Mouse (Mus musculus) hindbrain, embryonic 12.5 days (tissue): Measurements from ENCODE around the gene Ap1m2. TPM values are rescaled to one million over a fixed set of nuclear protein-coding genes. Genes with fewer than 3 reads are reported as not detected.
"Not testable (repeated sequence)": the region's sequence is repeated elsewhere in the genome, so short reads cannot be mapped to it uniquely, and the experiment has no call there.

Source experiments
- ATAC-seq: fragments of 200-750 bp; cut with Nextera tagmentation; 2 replicates; pipeline ENCODE4 v1.8.0; 2017; ENCODE audit warnings: moderate TSS enrichment; ENCODE audit not compliant: low FRiP score
- H3K27ac ChIP-seq: fragments of 300-500 bp; sonication (generic); 2 replicates; pipeline ENCODE4 v1.5.1; 2016; ENCODE audit warnings: mild to moderate bottlenecking
- H3K27me3 ChIP-seq: fragments of 300-500 bp; sonication (generic); 2 replicates; pipeline ENCODE4 v1.6.1; 2016; ENCODE audit warnings: mild to moderate bottlenecking
- H3K36me3 ChIP-seq: fragments of 300-500 bp; sonication (generic); 2 replicates; pipeline ENCODE4 v1.6.1; 2016; ENCODE audit warnings: mild to moderate bottlenecking
- H3K4me1 ChIP-seq: fragments of 300-500 bp; sonication (generic); 2 replicates; pipeline ENCODE4 v1.6.1; 2016
- H3K4me2 ChIP-seq: fragments of 300-500 bp; sonication (generic); replicated peaks from 2 replicates; pipeline ENCODE4 v1.6.1; 2016; ENCODE audit warnings: mild to moderate bottlenecking
- H3K4me3 ChIP-seq: fragments of 300-500 bp; sonication (generic); 2 replicates; pipeline ENCODE4 v1.5.1; 2016; ENCODE audit warnings: mild to moderate bottlenecking
- H3K9ac ChIP-seq: fragments of 300-500 bp; sonication (generic); 2 replicates; pipeline ENCODE4 v1.6.1; 2016; ENCODE audit warnings: mild to moderate bottlenecking, moderate library complexity
- H3K9me3 ChIP-seq: fragments of 300-500 bp; sonication (generic); replicated peaks from 2 replicates; pipeline ENCODE4 v1.6.1; 2016; ENCODE audit warnings: mild to moderate bottlenecking
- WGBS: fragments of 180-500 bp; shearing (Covaris S2); methylation state at CpG from one replicate; pipeline ENCODE4 v1.1.7; 2016; 5-methylcytosine and 5-hydroxymethylcytosine counted together
- polyA plus RNA-seq: library from polyadenylated mRNA; unstranded; fragments of >200 nt; fragmentation: Nextera tagmentation; extraction: Ambion mirVana; gene quantifications from 2 replicates; pipeline ENCODE4 v1.2.1, GENCODE M21; 2016

Ap1m2 gene
- polyA plus RNA-seq, 1 experiment from 2014 or later: 7.6 TPM

DNA sequence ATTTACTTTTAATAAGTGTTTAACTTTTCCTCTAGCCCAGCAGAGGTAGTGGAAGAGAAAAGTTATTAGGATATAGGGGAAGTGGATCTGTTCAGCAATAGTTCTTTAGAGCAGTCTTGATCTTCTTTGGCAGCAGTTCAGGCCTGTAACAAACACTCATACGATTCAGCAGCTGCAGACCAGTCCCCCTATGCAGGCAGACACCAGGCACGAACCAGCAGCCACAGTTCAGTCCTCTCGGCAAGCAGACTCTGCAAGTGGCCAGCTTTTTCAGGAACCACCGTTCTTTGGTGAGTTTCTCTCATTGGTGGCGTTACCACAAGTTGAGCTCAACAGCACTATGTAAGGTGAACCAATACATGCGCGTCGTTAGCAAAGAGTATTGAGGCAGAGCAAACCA is 24.4 kb upstream of the Ap1m2 start:
- WGBS: 82% methylated on average over 8 of the region's 8 CpGs
- Histone ChIP-seq H3K9me3 (no peaks in the 10 kb centered on the region), H3K4me1 (peaks cover 21% of the 10 kb centered on the region), H3K4me2 (no peak overlapping the region), H3K36me3 (peaks cover 8% of the 10 kb centered on the region), H3K27ac (no peak overlapping the region), H3K27me3 (no peaks in the 10 kb centered on the region), H3K9ac (no peak overlapping the region), H3K4me3 (no peak overlapping the region)
- ATAC-seq: no peak

DNA sequence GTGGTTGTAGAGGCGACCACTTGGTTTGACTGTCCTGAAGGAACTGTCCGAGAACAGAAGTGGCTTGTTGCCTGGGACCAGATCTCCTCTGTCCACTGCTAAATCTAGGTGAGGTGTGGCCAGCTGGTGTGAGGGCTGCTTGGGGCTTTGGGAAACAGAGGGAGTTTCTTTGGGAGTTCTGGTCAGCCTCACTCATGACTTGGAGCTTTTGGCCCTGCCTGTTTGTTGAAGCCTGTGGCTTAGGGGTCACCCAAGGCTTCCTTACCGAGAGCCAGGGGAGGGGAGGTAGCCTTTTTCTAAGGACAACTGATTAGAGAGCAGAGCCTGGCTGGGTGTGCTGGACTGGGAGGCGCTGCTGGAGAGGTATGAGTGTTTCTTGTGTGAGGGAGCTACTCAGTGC is 23.3 kb upstream of the Ap1m2 start:
- 84% methylated on average over 4 of the region's 4 CpGs for WGBS
- peaks cover 5% of the 10 kb centered on the region for H3K36me3 ChIP-seq
- ATAC-seq: no peak

DNA sequence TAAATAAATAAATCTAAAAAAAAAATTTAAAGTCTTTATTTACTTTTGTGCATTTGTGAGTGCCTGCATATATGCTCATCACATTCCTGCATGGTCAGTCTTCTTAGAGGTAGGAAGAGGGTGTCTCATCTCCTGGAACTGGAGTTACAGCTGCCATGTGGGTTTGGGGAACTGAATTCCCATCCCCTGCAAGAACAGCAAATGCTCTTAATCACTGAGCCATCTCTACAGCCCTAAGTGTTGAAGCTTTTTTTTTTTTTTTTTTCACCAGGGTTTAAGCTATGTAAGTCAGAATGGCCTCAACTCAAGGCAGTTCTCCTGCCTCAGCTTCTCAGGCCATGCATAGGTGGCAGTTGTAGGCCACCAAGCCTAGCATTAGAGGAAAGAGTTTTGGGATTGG is 22.6 kb upstream of the Ap1m2 start:
- Histone ChIP-seq H3K4me3 (no peak overlapping the region), H3K36me3 (peaks cover 2% of the 10 kb centered on the region), H3K9ac (no peak overlapping the region), H3K4me1 (peaks cover 24% of the 10 kb centered on the region), H3K27ac (no peak overlapping the region), H3K27me3 (no peaks in the 10 kb centered on the region), H3K9me3 (no peaks in the 10 kb centered on the region), H3K4me2 (no peak overlapping the region)
- no peak for ATAC-seq

More for the DNA sequence above, 23.3 kb upstream of the Ap1m2 start:
- Histone ChIP-seq H3K27me3 (no peaks in the 10 kb centered on the region), H3K9ac (no peak overlapping the region), H3K27ac (no peak overlapping the region), H3K4me2 (no peak overlapping the region), H3K4me1 (peaks cover 23% of the 10 kb centered on the region), H3K9me3 (no peaks in the 10 kb centered on the region), H3K4me3 (no peak overlapping the region)

DNA sequence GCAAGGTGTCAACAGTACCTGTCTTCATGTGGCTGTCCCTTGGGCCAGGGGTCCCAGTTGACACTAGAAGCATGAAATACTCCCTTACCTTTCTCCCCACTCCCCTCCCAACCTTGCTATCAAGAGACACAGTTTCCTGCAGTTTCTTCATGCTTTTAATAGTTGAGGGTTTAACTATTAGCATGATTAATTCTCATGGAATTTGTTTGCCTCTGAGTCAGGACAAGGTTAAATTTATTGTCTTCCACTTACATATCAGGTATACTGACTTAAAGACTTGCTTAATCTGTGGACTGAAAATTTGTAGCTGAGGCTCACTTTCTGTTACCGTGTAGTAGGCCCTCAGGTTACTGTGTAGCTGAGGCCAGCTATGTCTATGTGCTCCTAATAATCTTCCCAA is 21.4 kb upstream of the Ap1m2 start:
- Histone ChIP-seq H3K4me2 (no peak overlapping the region), H3K4me3 (no peak overlapping the region), H3K27me3 (no peaks in the 10 kb centered on the region), H3K27ac (no peak overlapping the region), H3K9me3 (no peaks in the 10 kb centered on the region), H3K4me1 (peaks cover 25% of the 10 kb centered on the region), H3K9ac (no peak overlapping the region), H3K36me3 (no peaks in the 10 kb centered on the region; the same call in 1 of the 2 replicates)
- WGBS: 90% methylated on average over 1 of the region's 1 CpGs
- ATAC-seq: no peak

DNA sequence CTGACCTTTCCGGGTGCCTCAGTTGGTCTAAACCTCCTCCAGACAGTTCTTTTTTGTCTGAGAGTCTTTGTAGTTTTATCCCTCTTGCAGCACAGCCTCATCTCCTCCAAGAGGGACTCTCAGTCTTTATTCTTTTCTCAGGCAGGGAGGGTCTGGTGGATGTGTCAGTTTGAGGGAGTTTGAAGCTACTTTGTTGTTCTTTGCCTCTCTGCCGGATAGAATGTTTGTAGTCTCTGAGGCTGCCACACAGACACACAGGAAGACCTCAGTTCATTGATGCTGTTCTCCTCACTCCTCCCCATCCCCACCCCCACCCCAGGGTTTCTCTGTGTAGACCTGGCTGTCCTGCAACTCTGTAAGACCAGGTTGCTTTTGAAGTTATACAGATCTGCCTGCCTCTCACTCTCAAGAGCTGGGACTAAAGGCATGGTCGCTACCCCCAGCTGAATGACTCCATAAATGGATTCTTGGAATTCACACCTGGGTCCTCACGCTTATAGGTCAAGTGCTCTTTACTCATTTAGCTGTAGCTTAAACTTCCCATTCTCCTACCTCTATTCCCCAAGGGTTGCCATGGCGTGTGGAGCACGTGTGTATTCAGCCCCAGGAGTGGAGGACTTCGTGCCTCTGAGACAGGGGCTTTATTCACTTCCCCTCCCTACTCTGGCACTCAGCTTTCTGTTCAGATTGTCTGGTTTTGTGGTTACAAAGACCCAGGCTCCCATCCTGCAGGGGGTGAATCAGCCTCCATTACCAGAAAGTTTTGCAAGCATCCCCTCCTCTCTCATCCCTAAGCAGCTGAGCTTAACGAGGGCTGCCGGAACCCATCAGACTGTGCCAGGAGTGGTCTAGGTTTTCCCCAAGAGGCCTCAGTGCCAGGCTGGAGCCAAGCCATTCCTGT is 20.3 kb upstream of the Ap1m2 start:
- peak overlapping the region; percentile 8; the same call in 1 of the 2 replicates for H3K27ac ChIP-seq
- H3K4me3 ChIP-seq: no peak overlapping the region
- no peaks in the 10 kb centered on the region for H3K36me3 ChIP-seq
- no peak overlapping the region for H3K9ac ChIP-seq
- H3K4me2 ChIP-seq: no peak overlapping the region
- H3K27me3 ChIP-seq: no peaks in the 10 kb centered on the region
- no peaks in the 10 kb centered on the region for H3K9me3 ChIP-seq
- H3K4me1 ChIP-seq: peaks cover 19% of the 10 kb centered on the region
- ATAC-seq: no peak
- 33% methylated on average over 9 of the region's 9 CpGs for WGBS

DNA sequence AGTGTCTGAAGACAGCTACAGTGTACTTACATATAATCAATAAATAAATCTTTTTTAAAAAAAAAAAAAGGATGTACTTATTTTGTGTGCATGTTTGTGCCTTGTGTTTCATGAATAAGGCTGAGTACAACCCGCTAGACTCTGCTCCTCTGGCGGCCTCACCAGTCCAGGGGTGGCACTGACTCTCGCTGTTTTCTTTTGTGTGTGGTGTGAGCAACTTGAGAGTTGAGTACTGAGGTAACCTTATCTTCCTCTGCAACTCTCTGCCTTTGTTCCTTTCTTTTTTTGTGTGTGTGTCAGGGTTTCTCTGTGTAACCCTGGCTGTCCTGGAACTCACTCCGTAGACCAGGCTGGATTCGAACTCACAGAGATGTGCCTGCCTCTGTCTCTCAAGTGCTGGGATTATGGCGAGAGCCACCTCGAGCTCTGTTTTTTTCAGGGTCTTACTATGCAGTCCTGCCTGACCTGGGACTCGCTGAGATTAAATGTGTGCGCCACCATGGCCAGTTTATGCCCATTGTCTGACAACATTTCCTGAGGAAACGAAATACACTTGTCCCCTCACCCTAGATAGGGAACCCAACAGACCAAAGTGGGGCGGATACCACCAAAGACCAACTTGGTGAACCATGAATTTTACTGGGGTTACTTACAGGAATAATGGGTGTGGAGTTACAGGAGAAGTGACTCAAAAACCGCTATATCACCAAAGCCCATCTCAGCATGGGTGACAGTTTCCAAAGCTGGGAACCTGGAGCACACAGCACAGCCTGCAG is 19.4 kb upstream of the Ap1m2 start:
- no peaks in the 10 kb centered on the region for H3K36me3 ChIP-seq
- ATAC-seq: no peak
- no peaks in the 10 kb centered on the region for H3K27me3 ChIP-seq
- WGBS: 84% methylated on average over 12 of the region's 12 CpGs
- H3K4me1 ChIP-seq: peaks cover 18% of the 10 kb centered on the region
- H3K9ac ChIP-seq: no peak overlapping the region
- H3K4me2 ChIP-seq: no peak overlapping the region
- H3K9me3 ChIP-seq: no peaks in the 10 kb centered on the region
- no peak overlapping the region for H3K27ac ChIP-seq
- no peak overlapping the region for H3K4me3 ChIP-seq

DNA sequence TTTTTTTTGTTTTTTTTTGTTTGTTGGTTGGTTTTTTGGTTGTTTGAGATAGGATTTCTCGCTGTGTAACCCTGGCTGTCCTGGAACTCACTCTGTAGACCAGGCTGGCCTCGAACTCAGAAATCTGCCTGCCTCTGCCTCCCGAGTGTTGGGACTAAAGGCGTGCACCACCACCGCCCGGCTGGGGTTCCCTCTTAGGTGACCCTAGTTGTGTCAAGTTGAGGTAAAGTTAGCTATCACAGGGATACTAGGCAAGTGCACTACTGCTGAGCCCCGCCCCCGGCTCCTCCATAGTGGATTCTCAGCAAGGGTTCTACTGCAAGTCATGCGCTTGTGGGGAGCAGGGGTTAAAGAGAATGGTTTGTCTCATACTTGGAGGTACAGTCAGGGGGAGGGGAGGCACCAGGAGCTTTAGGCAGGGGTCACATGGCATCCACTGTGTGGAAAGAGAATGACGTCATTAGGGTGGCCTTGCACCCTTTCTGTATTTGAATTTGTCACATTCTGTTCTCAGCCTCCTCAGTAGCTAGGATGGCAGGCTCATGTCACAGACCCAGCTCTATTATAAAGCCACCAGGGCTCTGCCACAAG is 17.7 kb upstream of the Ap1m2 start:
- Histone ChIP-seq H3K9ac (no peak overlapping the region), H3K27ac (no peak overlapping the region)
- 85% methylated on average over 10 of the region's 10 CpGs for WGBS

DNA sequence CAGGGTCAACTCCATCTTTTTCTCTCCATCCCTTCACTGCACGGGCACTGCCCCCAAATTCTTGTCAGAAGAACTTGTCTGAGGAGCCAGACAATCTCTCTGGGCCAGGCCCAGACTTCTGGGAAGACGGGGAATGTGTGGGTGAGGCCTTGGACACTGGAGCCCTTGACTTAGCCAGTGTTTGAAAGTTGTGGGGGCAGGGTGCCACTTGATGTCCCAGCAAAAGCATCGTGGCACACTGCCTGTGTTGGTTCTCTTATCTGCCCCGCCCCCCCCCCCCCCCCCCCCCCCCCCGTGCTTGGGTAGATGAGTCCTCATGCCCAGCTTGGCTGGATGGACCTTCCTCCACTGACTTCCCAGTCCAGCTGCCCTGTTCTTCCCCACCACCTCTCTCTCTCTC is 16.9 kb upstream of the Ap1m2 start:
- no peaks in the 10 kb centered on the region for H3K9me3 ChIP-seq
- no peaks in the 10 kb centered on the region for H3K27me3 ChIP-seq
- no peak for ATAC-seq
- WGBS: 88% methylated on average over 3 of the region's 5 CpGs
- no peak overlapping the region for H3K4me2 ChIP-seq
- no peak overlapping the region for H3K9ac ChIP-seq
- no peak overlapping the region for H3K27ac ChIP-seq
- H3K36me3 ChIP-seq: no peaks in the 10 kb centered on the region; the same call in 1 of the 2 replicates
- H3K4me1 ChIP-seq: peaks cover 18% of the 10 kb centered on the region
- no peak overlapping the region for H3K4me3 ChIP-seq

More for the DNA sequence above, 17.7 kb upstream of the Ap1m2 start:
- Histone ChIP-seq H3K9me3 (no peaks in the 10 kb centered on the region), H3K27me3 (no peaks in the 10 kb centered on the region), H3K4me1 (peaks cover 18% of the 10 kb centered on the region), H3K36me3 (no peaks in the 10 kb centered on the region; the same call in 1 of the 2 replicates), H3K4me3 (no peak overlapping the region), H3K4me2 (no peak overlapping the region)
- ATAC-seq: no peak

DNA sequence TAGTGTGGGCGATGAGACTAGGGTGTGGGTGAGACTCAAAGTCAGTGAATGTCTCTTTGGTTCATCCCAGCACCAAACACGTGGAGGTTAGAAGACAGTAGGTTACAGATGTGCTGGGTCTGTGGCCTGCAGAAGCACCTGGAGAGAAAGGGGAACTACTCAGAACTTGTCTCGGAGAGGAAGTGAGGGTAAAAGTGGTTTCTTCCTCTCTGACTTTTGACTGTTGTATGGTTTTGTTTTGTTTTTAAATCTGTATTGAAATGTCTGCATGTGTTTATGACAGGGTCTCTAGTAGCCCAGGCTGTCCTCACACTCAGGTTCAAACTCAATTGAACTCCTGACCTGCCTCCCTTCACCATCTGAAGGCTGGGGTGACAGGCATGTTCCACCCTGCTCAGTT is 15.9 kb upstream of the Ap1m2 start:
- Histone ChIP-seq H3K27ac (no peak overlapping the region), H3K4me3 (no peak overlapping the region), H3K27me3 (no peaks in the 10 kb centered on the region), H3K9me3 (no peaks in the 10 kb centered on the region), H3K4me2 (no peak overlapping the region), H3K4me1 (peaks cover 18% of the 10 kb centered on the region), H3K36me3 (no peaks in the 10 kb centered on the region; the same call in 1 of the 2 replicates), H3K9ac (no peak overlapping the region)
- ATAC-seq: no peak
- WGBS: 80% methylated on average over 3 of the region's 3 CpGs

DNA sequence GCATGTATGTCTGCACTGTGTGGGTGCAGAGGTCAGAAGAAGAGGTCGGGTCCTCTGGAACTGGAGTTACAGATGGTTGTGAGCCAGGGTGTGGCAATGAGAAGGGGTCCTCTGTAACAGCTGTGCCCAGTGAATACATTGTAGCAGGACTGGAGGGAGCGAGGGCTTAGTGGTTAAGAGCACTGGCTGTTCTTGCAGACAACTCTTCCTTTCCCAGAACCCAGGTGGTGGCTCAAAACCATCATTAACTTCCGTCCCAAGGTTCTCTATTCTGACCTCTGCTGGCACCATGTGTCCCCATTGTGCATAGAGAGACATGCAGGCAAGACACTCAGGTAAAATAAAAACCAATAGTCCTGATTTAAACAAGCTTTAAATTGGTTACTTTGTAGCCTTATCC is 15.4 kb upstream of the Ap1m2 start:
- H3K4me3 ChIP-seq: no peak overlapping the region
- H3K4me2 ChIP-seq: no peak overlapping the region
- no peak overlapping the region for H3K27ac ChIP-seq
- no peaks in the 10 kb centered on the region for H3K27me3 ChIP-seq
- no peaks in the 10 kb centered on the region; the same call in 1 of the 2 replicates for H3K36me3 ChIP-seq
- WGBS: 76% methylated on average over 3 of the region's 3 CpGs
- H3K9ac ChIP-seq: no peak overlapping the region
- no peak for ATAC-seq
- no peaks in the 10 kb centered on the region for H3K9me3 ChIP-seq
- peaks cover 13% of the 10 kb centered on the region for H3K4me1 ChIP-seq

DNA sequence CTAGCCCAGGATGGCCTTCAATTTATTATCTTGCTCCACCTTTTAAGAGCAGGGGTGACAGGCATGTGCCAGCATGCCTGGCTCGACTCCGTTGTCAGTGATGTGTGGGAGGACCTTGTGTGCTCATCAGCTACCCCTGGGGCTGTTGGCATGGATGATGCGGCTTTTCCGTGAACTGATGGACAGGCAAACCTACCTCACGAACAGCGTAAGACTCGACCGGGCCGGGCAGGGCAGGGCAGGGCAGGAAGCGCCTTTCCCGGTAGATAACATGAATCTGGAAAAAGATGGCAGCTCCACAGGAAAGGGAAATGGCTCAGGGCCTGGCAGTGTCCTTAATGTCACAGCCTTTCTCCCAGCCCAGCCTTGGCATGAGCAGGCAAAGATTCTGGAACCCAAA is 12.1 kb upstream of the Ap1m2 start:
- Histone ChIP-seq H3K27ac (no peak overlapping the region), H3K9ac (no peak overlapping the region), H3K4me3 (no peak overlapping the region), H3K27me3 (no peaks in the 10 kb centered on the region), H3K4me2 (no peak overlapping the region), H3K4me1 (peaks cover 15% of the 10 kb centered on the region), H3K9me3 (no peaks in the 10 kb centered on the region), H3K36me3 (no peaks in the 10 kb centered on the region; the same call in 1 of the 2 replicates)
- 97% methylated on average over 11 of the region's 11 CpGs for WGBS
- ATAC-seq: no peak

DNA sequence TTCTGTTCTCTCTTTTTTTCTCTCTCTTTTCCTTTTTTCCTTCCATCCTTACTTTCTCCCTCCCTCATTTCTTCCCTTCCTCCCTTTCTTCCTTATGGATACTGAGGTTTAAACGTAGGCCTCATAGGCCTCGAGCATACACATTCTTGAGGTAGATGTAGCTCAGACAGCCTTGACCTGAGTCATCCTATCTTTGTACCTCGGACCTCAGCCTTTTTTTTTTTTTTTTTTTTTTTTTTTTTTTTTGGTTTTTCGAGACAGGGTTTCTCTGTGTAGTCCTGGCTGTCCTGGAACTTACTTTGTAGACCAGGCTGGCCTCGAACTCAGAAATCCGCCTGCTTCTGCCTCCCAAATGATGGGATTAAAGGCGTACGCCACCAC is 10.8 kb upstream of the Ap1m2 start:
- H3K9me3 ChIP-seq, H3K27ac ChIP-seq, H3K4me2 ChIP-seq, H3K4me3 ChIP-seq, H3K27me3 ChIP-seq, H3K36me3 ChIP-seq, ATAC-seq, H3K9ac ChIP-seq: not testable (repeated sequence)
- H3K4me1 ChIP-seq: peaks cover 15% of the 10 kb centered on the region
- WGBS: 90% methylated on average over 8 of the region's 8 CpGs
